Mouse (Mus musculus): ENCODE results near the gene Ccl11.

Gene Ccl11

DNA sequence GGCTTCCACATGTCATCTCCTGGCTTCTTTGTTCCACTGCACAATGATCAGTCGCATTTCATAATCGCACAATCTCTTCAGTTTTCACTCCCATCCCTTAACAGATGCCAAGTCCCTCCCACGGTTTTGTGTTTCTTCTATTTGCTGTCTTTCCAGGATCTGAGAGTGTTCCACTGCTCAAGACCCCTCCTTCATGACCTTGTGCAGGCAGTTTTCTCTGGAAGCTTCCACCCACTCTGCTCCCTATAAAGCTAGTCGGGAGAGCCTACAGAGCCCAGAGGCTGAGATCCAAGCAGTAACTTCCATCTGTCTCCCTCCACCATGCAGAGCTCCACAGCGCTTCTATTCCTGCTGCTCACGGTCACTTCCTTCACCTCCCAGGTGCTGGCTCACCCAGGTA lies at the start of gene Ccl11:
Gene Ccl11, plus strand, starts transcription at position 178 of the 400 bp plus-strand sequence.
- DNase-seq, result no peak

DNA sequence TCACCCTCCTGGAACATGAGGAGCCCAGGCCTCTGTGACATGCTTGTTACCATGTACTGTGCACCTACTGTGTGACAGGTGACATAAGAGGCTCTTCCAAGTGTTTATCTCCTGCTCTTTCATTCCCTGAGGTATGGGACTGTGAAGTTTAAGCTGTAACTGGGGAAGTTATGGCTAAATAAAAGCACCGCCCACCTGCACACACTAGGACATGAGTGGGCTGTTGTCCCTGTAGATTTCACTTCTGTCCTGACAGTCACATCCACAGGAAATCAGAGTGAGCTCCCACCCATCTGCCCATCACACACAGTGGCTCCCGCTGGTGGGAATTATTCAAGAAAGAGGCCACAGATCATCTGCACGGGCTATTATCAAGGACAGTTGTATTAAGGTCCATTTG lies 47.5 kb upstream of the Ccl11 start:
- no peak for DNase-seq

- no peak for DNase-seq
Observed at GRCm38 (mm10) chr11:82011411-82012193, 46.0 kb upstream of the Ccl11 start.

- no peak for DNase-seq
Observed at GRCm38 (mm10) chr11:82013756-82014155, 43.9 kb upstream of the Ccl11 start.

GRCm38 (mm10) chr11:82015066-82015465 lies 42.6 kb upstream of the Ccl11 start:
- DNase-seq, result no peak

DNA sequence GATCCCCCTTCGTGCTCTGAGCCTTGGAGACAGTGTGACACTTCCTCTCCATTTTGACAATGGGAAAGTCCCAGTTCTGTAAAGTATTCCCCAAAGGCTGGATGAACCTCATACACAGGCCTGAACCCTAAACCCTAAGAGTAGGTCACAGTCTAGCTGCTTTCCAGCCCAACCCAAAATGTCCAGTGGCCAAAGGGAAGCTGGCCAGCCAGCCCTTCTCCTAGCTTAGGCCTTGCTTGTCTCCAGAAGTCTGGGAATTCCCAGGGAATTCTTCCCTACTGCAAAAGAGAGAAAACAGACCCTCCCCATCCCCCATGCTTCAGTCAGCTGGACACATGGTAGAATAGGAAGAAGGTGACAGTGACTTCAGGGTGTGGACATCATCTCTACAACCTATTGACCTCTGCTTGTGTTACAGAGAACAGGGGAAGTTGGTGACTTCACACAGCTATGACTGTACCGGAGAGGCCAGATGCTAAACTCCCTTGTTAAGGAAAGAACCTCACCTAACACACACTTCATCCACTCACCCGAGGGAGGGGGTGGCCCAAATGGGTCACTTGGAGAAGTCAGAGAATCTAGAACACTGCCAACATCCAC lies 41.3 kb upstream of the Ccl11 start:
- DNase-seq, result no peak

- no peak for DNase-seq
Observed at GRCm38 (mm10) chr11:82019389-82019788, 38.2 kb upstream of the Ccl11 start.

GRCm38 (mm10) chr11:82019793-82020192 lies 37.8 kb upstream of the Ccl11 start:
- DNase-seq, result no peak

DNA sequence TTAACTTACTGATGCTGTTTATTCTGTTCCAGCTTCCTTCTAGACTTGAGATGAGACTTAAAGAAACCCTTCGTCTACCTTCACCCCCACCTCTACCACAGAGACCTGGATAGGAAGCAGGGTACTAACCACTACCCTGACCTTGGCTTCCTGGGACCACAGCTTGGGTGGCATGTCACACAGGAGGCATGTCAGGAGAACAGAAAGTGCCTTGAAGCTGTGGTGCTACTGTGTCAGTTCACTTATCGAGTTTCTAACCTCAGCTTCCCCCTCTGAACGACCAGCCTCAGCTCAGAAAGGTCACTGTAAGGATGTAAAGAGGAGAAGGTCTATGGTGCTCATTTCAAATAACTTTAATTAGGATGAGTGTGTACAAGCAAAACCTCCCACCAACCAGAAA lies 36.2 kb upstream of the Ccl11 start:
- no peak for DNase-seq

DNA sequence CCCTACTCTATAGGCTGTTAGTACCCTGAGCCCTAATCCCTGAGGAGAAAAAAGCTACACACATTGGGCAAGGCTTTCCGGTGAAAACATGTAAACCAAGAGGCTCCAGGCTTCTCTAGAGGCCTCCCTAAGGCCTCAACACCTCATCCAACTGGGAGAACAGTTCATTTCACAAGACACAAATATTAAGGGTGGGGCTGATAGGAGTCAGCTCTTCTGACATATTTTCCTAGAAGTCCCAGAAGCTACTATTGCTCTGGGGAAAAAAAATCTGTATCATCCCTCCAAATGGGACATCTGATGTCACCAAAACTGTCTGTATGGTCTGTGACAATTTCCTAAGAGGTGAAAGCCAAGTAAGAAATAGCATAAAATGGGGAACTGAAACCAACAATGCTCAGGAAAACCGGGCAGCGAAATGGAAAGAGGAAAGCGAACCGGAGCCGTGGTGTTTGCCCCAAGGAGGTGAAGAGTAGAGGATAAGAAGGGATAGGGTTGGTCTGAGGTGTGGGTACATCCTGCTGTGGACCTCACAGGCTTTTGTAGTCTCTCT lies 35.0 kb upstream of the Ccl11 start:
- no peak for DNase-seq

- no peak for DNase-seq
Observed at GRCm38 (mm10) chr11:82023769-82024168, 33.9 kb upstream of the Ccl11 start.

- no peak for DNase-seq
Observed at GRCm38 (mm10) chr11:82030171-82030570, 27.5 kb upstream of the Ccl11 start.

- DNase-seq, result no peak
Observed at GRCm38 (mm10) chr11:82032136-82032535, 25.5 kb upstream of the Ccl11 start.

- no peak for DNase-seq
Observed at GRCm38 (mm10) chr11:82032678-82033344, 24.8 kb upstream of the Ccl11 start.

DNA sequence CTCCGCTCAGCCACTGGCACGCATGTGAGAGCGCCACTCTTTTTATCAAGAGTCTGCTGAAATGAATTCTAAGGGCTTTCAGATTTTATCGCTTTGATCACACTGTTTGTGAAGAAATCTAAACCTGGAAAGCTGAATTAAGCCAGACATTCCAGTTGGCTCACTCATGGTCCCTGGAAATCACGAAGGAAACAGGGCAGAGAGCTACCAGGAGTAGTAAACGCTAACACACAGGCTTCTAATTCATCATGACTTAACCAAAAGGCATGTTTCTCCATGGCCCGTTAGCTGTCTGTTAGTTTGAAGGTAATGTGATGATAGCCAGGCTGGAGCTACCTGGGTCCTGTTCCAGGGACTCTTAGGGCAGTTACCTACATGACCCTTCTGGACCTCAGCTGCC lies 23.2 kb upstream of the Ccl11 start:
- DNase-seq, result no peak

DNA sequence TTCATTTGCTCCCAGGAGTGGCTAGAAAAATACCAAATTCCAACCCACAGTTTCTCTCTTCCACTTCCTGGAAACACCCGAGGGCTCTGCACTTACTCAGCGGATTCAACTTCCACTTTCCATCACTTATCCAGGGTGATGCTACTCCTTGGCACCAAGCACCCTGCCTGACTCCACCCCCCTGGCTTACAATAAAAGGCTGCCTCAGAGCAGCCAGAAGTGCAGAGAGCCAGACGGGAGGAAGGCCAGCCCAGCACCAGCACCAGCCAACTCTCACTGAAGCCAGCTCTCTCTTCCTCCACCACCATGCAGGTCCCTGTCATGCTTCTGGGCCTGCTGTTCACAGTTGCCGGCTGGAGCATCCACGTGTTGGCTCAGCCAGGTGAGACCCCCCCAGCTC lies 22.3 kb upstream of the Ccl11 start, which contains the start of gene Ccl2:
Gene Ccl2, plus strand, starts transcription at position 216 of the 400 bp plus-strand sequence.
- peak; percentile 32 for DNase-seq

DNA sequence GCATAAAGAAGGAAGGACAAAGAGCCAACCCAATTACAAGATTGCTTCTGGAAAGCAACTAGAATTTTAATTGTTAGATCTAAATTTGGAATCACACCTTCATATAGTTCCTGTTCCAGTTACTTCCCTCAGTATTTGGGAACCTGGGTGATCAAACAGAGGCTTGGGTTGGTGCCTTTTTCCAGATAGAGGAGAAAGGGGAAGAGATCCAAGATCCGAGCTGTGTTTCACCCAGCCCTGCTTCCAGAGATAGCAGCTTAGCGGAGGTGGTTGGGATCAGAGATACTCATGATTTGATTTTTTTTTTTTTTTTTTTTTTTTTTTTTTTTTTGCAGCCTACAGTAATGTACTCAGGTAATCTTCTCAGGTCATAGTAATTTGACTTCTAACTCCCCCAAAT lies 21.8 kb upstream of the Ccl11 start:
- no peak for DNase-seq

DNA sequence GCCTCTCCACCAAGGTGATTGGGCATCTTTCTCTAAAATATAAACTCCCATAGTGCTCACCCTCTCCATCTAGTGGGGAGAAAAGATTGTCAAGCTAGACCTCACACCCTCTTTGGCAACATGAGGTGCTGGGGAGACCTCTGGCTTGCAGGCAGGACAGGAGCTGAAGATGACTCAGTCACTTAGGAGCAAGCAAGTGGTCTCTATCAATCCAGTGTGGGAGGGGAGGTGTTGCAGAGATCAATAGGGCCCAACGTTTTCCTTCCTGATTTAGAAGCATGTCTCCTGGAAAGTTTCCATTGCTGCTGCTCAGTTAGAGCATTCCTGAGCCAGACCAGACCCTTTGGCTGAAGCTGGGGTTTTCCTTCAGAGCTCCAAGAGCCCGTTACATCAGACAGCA lies 19.1 kb upstream of the Ccl11 start, which contains the start of gene Gm17268:
Gene Gm17268, minus strand, starts transcription at position 28 of the 400 bp plus-strand sequence.
- DNase-seq, result no peak

- DNase-seq, result no peak
Observed at GRCm38 (mm10) chr11:82039132-82039660, 18.4 kb upstream of the Ccl11 start.

- no peak for DNase-seq
Observed at GRCm38 (mm10) chr11:82041671-82042080, 15.9 kb upstream of the Ccl11 start.

- DNase-seq, result no peak
Observed at GRCm38 (mm10) chr11:82045471-82045870, 12.2 kb upstream of the Ccl11 start, which contains the start of gene Ccl7. Ccl7 (plus strand) TSS chr11:82045712.

GRCm38 (mm10) chr11:82047746-82048415 lies 9.7 kb upstream of the Ccl11 start:
- no peak for DNase-seq

DNA sequence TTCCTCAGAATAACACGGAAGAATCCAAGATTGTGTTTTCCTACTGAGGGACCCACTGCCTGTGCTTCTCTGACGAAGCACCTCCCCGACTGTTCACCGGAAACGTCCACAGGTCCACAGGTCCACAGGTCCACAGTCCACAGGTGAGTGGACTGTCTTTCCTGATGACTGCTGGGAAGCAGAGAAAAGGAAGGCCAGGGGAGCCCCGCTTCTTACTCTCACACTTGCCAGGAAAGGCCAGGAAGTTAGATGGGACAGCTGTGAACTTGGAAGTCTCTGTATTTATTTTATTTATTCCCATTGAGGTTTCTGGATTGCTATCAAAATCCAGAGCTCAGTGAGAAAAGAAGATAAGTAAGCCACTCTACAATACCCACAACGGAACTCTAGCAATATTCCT lies 3.8 kb upstream of the Ccl11 start:
- DNase-seq, result no peak

All from cerebellum, adult 9-10 months (tissue).